Mouse (Mus musculus): ENCODE measurements at regions not wholly inside any gene's neighbourhood (a gene's known extent, or its start where the extent isn't known, plus 50 kb on each side); places are given as distances from the start of the nearest gene placed in this dataset.

GRCm38 (mm10) chr11:63466541-63466940 lies 337.8 kb downstream of the Pmp22 start:
- TF ChIP-seq CTCF (IDR thresholded peaks at IDR 0.05; ENCODE audit: extremely low read depth, insufficient read depth, insufficient read length, insufficient replicate concordance) (no peak), POLR2A (IDR thresholded peaks at IDR 0.05; ENCODE audit: low read depth, low read length) (no peak)

Measured in spleen, adult 2 months (tissue).